Mouse (Mus musculus) ES-Bruce4 (cell line): ENCODE data around the gene Lrrc47. TPM values are rescaled to one million over a fixed set of nuclear protein-coding genes. Genes with fewer than 3 reads are reported as not detected.
A peak's percentile ranks its signal among the peaks of the same experiment; 100 is the strongest.

Experiments
- H3K27ac ChIP-seq: 2 replicates; pipeline ENCODE4 v1.5.1; 2012; ENCODE audit warnings: low read length, inconsistent platforms; ENCODE audit not compliant: insufficient read depth
- H3K27me3 ChIP-seq: 2 replicates; pipeline ENCODE4 v1.6.1; 2012; ENCODE audit warnings: mild to moderate bottlenecking, low read length, inconsistent platforms; ENCODE audit not compliant: control insufficient read depth, poor library complexity, insufficient read depth, severe bottlenecking
- H3K36me3 ChIP-seq: 2 replicates; pipeline ENCODE4 v1.6.1; 2012; ENCODE audit warnings: inconsistent platforms, mild to moderate bottlenecking, low read length, moderate library complexity; ENCODE audit not compliant: control insufficient read depth, poor library complexity, insufficient read depth, severe bottlenecking
- H3K4me1 ChIP-seq: one replicate; pipeline ENCODE4 v1.8.1; 2011; ENCODE audit warnings: low read length; ENCODE audit not compliant: control insufficient read depth, insufficient read depth
- H3K4me3 ChIP-seq: 2 replicates; pipeline ENCODE4 v1.5.1; 2011; ENCODE audit warnings: low read depth, mild to moderate bottlenecking, low read length
- H3K9ac ChIP-seq: 2 replicates; pipeline ENCODE4 v1.6.1; 2012; ENCODE audit warnings: low read depth, mild to moderate bottlenecking, inconsistent platforms; ENCODE audit not compliant: poor library complexity, severe bottlenecking
- H3K9me3 ChIP-seq: replicated peaks from 2 replicates; pipeline ENCODE4 v1.6.1; 2012; ENCODE audit warnings: mild to moderate bottlenecking, low read length, inconsistent platforms; ENCODE audit not compliant: control insufficient read depth, poor library complexity, insufficient read depth, severe bottlenecking
- CTCF ChIP-seq: IDR thresholded peaks from one replicate; pipeline ENCODE4 v1.8.1; 2011; ENCODE audit warnings: low read depth, low read length
- EP300 ChIP-seq: IDR thresholded peaks from 2 replicates; pipeline ENCODE4 v1.6.1; 2011; ENCODE audit warnings: low read depth, low read length; ENCODE audit not compliant: insufficient read depth
- POLR2A ChIP-seq: IDR thresholded peaks from one replicate; pipeline ENCODE4 v1.8.1; 2011; ENCODE audit warnings: low read length; ENCODE audit not compliant: insufficient read depth
- polyA plus RNA-seq: library from polyadenylated mRNA; stranded (reverse); fragments of >200 nt; gene quantifications from 2 replicates; pipeline ENCODE4 v1.2.4, GENCODE M21; 2011; ENCODE audit warnings: low read depth; ENCODE audit not compliant: missing spikeins, insufficient read depth, insufficient read length

Gene Lrrc47
- polyA plus RNA-seq, 1 experiment = 44.8 TPM

- no peak within 1 kb of the TSS for H3K27ac ChIP-seq
Measured at GRCm38 (mm10) chr4:154025641-154026440, 14.3 kb downstream of the Lrrc47 start, which contains the start of gene Smim1. Smim1 (minus strand) TSS chr4:154026230.

DNA sequence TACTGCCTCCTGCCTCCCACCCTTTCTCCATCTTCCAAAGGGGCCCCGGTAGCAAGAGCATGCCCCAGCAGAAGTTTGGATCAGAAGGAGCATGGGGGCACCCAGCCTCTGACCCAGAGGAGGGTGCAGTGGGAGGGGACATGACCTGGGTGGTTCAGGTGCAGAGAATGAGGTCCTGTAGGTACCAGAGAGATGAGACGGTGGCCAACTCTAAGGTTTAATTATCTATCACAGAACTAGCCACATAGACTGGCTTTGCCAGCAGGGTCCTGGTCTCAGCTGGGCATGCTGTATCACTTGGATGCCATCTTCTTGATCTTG lies 14.9 kb downstream of the Lrrc47 start:
- Histone ChIP-seq H3K27me3 (no peaks in the 10 kb centered on the region), H3K4me3 (peak overlapping the region; percentile 42), H3K9me3 (no peaks in the 10 kb centered on the region), H3K27ac (no peak overlapping the region), H3K9ac (no peak overlapping the region), H3K36me3 (no peaks in the 10 kb centered on the region), H3K4me1 (no peaks in the 10 kb centered on the region)
- no peak for TF ChIP-seq EP300
- no peak for TF ChIP-seq POLR2A
- TF ChIP-seq CTCF = no peak

More at GRCm38 (mm10) chr4:154025641-154026440, 14.3 kb downstream of the Lrrc47 start, which contains the start of gene Smim1:
- Histone ChIP-seq H3K27me3 (no peaks in the 10 kb centered on the region), H3K4me3 (peak within 1 kb of the TSS; percentile 56), H3K9me3 (no peaks in the 10 kb centered on the region), H3K36me3 (no peaks in the 10 kb centered on the region), H3K4me1 (no peaks in the 10 kb centered on the region), H3K9ac (peak within 1 kb of the TSS; percentile 14; the same call in 1 of the 2 replicates)
- no peak for TF ChIP-seq POLR2A
- no peak for TF ChIP-seq EP300
- peak; percentile 76 for TF ChIP-seq CTCF

GRCm38 (mm10) chr4:154028066-154028465 lies 16.5 kb downstream of the Lrrc47 start:
- no peak overlapping the region for H3K9ac ChIP-seq
- H3K4me3 ChIP-seq = no peak overlapping the region
- no peaks in the 10 kb centered on the region for H3K36me3 ChIP-seq
- no peaks in the 10 kb centered on the region for H3K9me3 ChIP-seq
- no peaks in the 10 kb centered on the region for H3K4me1 ChIP-seq
- TF ChIP-seq EP300 = no peak
- TF ChIP-seq POLR2A = no peak
- TF ChIP-seq CTCF = no peak
- no peak overlapping the region for H3K27ac ChIP-seq
- no peaks in the 10 kb centered on the region for H3K27me3 ChIP-seq

- Histone ChIP-seq H3K9me3 (no peaks in the 10 kb centered on the region), H3K27me3 (no peaks in the 10 kb centered on the region), H3K9ac (no peak overlapping the region), H3K27ac (no peak overlapping the region), H3K4me1 (no peaks in the 10 kb centered on the region), H3K4me3 (no peak overlapping the region), H3K36me3 (no peaks in the 10 kb centered on the region)
- TF ChIP-seq CTCF (peak; percentile 26), POLR2A (no peak)
Measured at GRCm38 (mm10) chr4:154028646-154029045, 17.1 kb downstream of the Lrrc47 start.

- TF ChIP-seq POLR2A = no peak
- no peak for TF ChIP-seq CTCF
- TF ChIP-seq EP300 = no peak
- Histone ChIP-seq H3K36me3 (no peaks in the 10 kb centered on the region), H3K27me3 (no peaks in the 10 kb centered on the region), H3K27ac (no peak overlapping the region), H3K9me3 (no peaks in the 10 kb centered on the region), H3K4me3 (no peak overlapping the region), H3K4me1 (no peaks in the 10 kb centered on the region), H3K9ac (no peak overlapping the region)
Measured at GRCm38 (mm10) chr4:154037123-154037522, 25.6 kb downstream of the Lrrc47 start.

- Histone ChIP-seq H3K27ac (no peak within 1 kb of the TSS), H3K27me3 (no peaks in the 10 kb centered on the region), H3K9ac (no peak within 1 kb of the TSS), H3K36me3 (no peaks in the 10 kb centered on the region), H3K4me1 (no peaks in the 10 kb centered on the region), H3K4me3 (no peak within 1 kb of the TSS), H3K9me3 (no peaks in the 10 kb centered on the region)
- TF ChIP-seq EP300 = no peak
- TF ChIP-seq POLR2A = no peak
- no peak for TF ChIP-seq CTCF
Measured at GRCm38 (mm10) chr4:154042577-154042976, 31.0 kb downstream of the Lrrc47 start, which contains the start of gene Ccdc27. Ccdc27 (minus strand) TSS chr4:154042677.
